Mouse (Mus musculus) testis, adult 2 months (tissue): ENCODE data around the gene Spocd1.

ENCODE experiments used
- CTCF ChIP-seq: fragments of 200-500 bp; IDR thresholded peaks from 2 replicates; pipeline ENCODE4 v1.5.1; 2012; ENCODE audit warnings: low read depth, mild to moderate bottlenecking, inconsistent platforms, low read length, moderate library complexity; ENCODE audit not compliant: control insufficient read depth, insufficient read depth, insufficient replicate concordance
- POLR2A ChIP-seq: fragments of 200-500 bp; IDR thresholded peaks from 2 replicates; pipeline ENCODE4 v1.6.1; 2012; ENCODE audit warnings: low read depth, mild to moderate bottlenecking, inconsistent platforms, low read length, moderate library complexity; ENCODE audit not compliant: control insufficient read depth

GRCm38 (mm10) chr4:129978227-129978626 lies 49.2 kb downstream of the Spocd1 start:
- TF ChIP-seq CTCF (no peak), POLR2A (no peak)
